Mouse (Mus musculus) intestine, embryonic 15.5 days (tissue): ENCODE results near the gene Mmgt2. TPM values are rescaled to one million over a fixed set of nuclear protein-coding genes. Genes with fewer than 3 reads are reported as not detected.

Source experiments
- ATAC-seq: fragments of 200-750 bp; cut with Nextera tagmentation; 2 replicates; pipeline ENCODE4 v1.8.0; 2017; ENCODE audit warnings: moderate TSS enrichment, moderate library complexity
- H3K27ac ChIP-seq: fragments of 300-500 bp; sonication (generic); 2 replicates; pipeline ENCODE4 v1.5.1; 2015; ENCODE audit warnings: mild to moderate bottlenecking, inconsistent platforms
- H3K27me3 ChIP-seq: fragments of 300-500 bp; sonication (generic); replicated peaks from 2 replicates; pipeline ENCODE4 v1.6.1; 2015; ENCODE audit warnings: inconsistent platforms
- H3K36me3 ChIP-seq: fragments of 300-500 bp; sonication (generic); 2 replicates; pipeline ENCODE4 v1.6.1; 2015; ENCODE audit warnings: inconsistent platforms
- H3K4me1 ChIP-seq: fragments of 300-500 bp; sonication (generic); replicated peaks from 2 replicates; pipeline ENCODE4 v1.6.1; 2015; ENCODE audit warnings: inconsistent platforms
- H3K4me2 ChIP-seq: fragments of 300-500 bp; sonication (generic); replicated peaks from 2 replicates; pipeline ENCODE4 v1.6.1; 2015; ENCODE audit warnings: mild to moderate bottlenecking, inconsistent platforms
- H3K4me3 ChIP-seq: fragments of 300-500 bp; sonication (generic); replicated peaks from 2 replicates; pipeline ENCODE4 v1.5.1; 2015; ENCODE audit warnings: inconsistent platforms
- H3K9ac ChIP-seq: fragments of 300-500 bp; sonication (generic); 2 replicates; pipeline ENCODE4 v1.6.1; 2015; ENCODE audit warnings: inconsistent platforms
- H3K9me3 ChIP-seq: fragments of 300-500 bp; sonication (generic); 2 replicates; pipeline ENCODE4 v1.6.1; 2016; ENCODE audit warnings: inconsistent platforms
- WGBS: fragments of 180-500 bp; shearing (Covaris S2); methylation state at CpG from one replicate; pipeline ENCODE4 v1.1.7; 2015; 5-methylcytosine and 5-hydroxymethylcytosine counted together
- polyA plus RNA-seq: library from polyadenylated mRNA; unstranded; fragments of >200 nt; fragmentation: Nextera tagmentation; extraction: Ambion mirVana; gene quantifications from 2 replicates; pipeline ENCODE4 v1.2.1, GENCODE M21; 2015

The Mmgt2 gene
- polyA plus RNA-seq, 1 experiment from 2014 or later = 71.8 TPM

- 87% methylated on average over 3 of the region's 3 CpGs for WGBS
- Histone ChIP-seq H3K27ac (no peak overlapping the region), H3K9ac (no peak overlapping the region), H3K4me2 (no peak overlapping the region), H3K4me3 (no peak overlapping the region), H3K4me1 (peaks cover 6% of the 10 kb centered on the region; the same call in 1 of the 2 replicates), H3K9me3 (no peaks in the 10 kb centered on the region), H3K36me3 (0 out of 2 replicates have a peak, but pooled peaks cover 6% of the 10 kb centered on the region), H3K27me3 (no peaks in the 10 kb centered on the region)
- no peak for ATAC-seq
Measured at GRCm38 (mm10) chr11:62652080-62652479, 3.6 kb downstream of the Mmgt2 start.

DNA sequence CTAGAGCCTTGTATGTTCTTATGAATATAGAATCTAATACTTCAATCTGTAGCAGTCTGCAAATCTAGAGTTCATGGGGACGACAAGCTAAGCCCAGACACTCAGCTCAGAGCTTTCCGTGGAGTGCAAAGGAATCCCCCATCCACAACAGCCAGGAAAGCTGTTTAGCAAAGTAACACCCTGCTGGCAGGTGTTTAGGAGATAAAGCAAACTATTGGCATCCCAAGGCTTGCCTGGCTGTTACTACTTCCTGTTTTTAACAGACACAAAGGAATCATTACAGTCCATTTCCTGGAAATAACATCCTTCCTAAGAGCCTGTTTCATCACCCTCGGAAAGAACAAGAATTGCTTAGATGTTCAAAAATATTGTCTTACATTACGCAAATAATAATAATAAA, 12.4 kb downstream of the Mmgt2 start:
- no peak overlapping the region for H3K27ac ChIP-seq
- H3K4me3 ChIP-seq = no peak overlapping the region
- H3K4me2 ChIP-seq = no peak overlapping the region
- 0 out of 2 replicates have a peak, but pooled peaks cover 5% of the 10 kb centered on the region for H3K36me3 ChIP-seq
- no peaks in the 10 kb centered on the region for H3K9me3 ChIP-seq
- no peaks in the 10 kb centered on the region for H3K27me3 ChIP-seq
- H3K9ac ChIP-seq = no peak overlapping the region
- 53% methylated on average over 4 of the region's 4 CpGs for WGBS
- ATAC-seq = no peak
- H3K4me1 ChIP-seq = no peaks in the 10 kb centered on the region

GRCm38 (mm10) chr11:62664250-62664649, 15.8 kb downstream of the Mmgt2 start:
- no peaks in the 10 kb centered on the region for H3K4me1 ChIP-seq
- WGBS = 87% methylated on average over 6 of the region's 6 CpGs

DNA sequence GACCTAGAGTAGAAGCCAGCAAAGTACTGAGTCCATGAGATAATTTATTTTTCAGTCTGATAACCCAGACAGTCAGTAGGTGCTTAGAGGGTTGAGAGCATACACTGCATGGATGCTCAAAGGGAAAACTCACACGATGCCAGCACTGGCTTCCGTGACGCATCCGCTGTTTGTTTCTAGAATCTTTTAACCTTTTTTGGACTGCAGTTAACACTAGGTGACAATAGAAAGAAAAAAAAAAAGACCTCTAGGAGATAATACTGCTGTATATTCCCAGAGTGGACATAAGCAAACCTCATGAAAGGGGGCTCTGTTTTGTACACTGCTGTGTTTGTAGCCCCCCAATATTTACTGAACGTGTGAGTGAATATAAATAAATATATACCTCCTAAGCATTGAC, 20.5 kb downstream of the Mmgt2 start:
- Histone ChIP-seq H3K4me1 (no peaks in the 10 kb centered on the region), H3K4me3 (no peak overlapping the region), H3K4me2 (no peak overlapping the region), H3K36me3 (0 out of 2 replicates have a peak, but pooled peaks cover 5% of the 10 kb centered on the region), H3K9ac (no peak overlapping the region), H3K9me3 (no peaks in the 10 kb centered on the region), H3K27ac (no peak overlapping the region), H3K27me3 (no peaks in the 10 kb centered on the region)
- ATAC-seq = no peak
- WGBS = 86% methylated on average over 5 of the region's 5 CpGs

More at GRCm38 (mm10) chr11:62664250-62664649, 15.8 kb downstream of the Mmgt2 start:
- no peak overlapping the region for H3K4me3 ChIP-seq
- no peaks in the 10 kb centered on the region for H3K27me3 ChIP-seq
- H3K9me3 ChIP-seq = no peaks in the 10 kb centered on the region
- no peak overlapping the region for H3K4me2 ChIP-seq
- no peak for ATAC-seq
- H3K9ac ChIP-seq = no peak overlapping the region
- H3K27ac ChIP-seq = no peak overlapping the region
- 0 out of 2 replicates have a peak, but pooled peaks cover 5% of the 10 kb centered on the region for H3K36me3 ChIP-seq

DNA sequence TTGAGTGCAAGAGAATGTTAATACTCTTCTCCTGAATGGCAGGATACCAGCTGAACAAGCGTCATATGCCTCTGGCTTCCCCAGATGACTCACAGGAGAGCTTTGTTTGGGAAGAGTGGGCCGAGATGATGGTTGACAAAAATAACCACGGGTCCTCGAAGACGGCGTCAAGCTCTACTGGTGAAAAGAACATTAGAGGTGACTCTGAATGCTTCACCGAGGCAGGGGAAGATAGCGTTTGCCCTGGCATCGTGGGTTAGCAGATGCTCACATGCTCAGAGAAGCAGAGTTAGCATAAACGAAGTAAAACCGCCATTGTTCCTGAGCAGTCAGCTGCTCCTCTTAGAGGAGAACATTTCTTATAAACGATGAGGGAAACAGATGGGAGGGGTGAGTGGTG, 21.0 kb downstream of the Mmgt2 start:
- H3K36me3 ChIP-seq = 0 out of 2 replicates have a peak, but pooled peaks cover 5% of the 10 kb centered on the region
- 57% methylated on average over 12 of the region's 12 CpGs for WGBS

DNA sequence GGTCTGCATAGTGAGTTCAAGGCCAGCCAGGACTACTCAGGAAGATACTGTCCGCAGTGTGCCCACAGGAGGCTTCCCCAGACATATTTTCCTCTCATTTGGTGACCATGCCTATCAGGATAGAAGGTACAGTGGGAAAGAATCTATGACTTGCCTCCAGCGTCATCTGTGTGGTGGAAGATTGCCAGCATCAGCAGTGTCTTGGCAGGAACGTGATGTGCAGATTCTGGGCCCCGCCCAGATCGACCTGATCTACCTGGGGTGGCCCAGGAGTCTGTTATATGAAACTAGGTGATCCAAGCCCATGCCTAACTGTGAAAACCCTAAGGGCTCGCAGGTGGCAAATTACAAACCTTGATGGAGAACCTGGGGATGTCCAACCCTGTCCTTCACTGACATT, 21.5 kb downstream of the Mmgt2 start:
- H3K27ac ChIP-seq = no peak overlapping the region
- no peak overlapping the region for H3K4me3 ChIP-seq
- whole genome bisulfite sequencing = 72% methylated on average over 6 of the region's 6 CpGs
- no peaks in the 10 kb centered on the region for H3K9me3 ChIP-seq
- ATAC-seq = no peak
- no peaks in the 10 kb centered on the region for H3K4me1 ChIP-seq
- H3K36me3 ChIP-seq = 0 out of 2 replicates have a peak, but pooled peaks cover 1% of the 10 kb centered on the region
- H3K9ac ChIP-seq = no peak overlapping the region
- no peak overlapping the region for H3K4me2 ChIP-seq
- no peaks in the 10 kb centered on the region for H3K27me3 ChIP-seq

More for the DNA sequence above, 21.0 kb downstream of the Mmgt2 start:
- no peak overlapping the region for H3K4me3 ChIP-seq
- no peak for ATAC-seq
- no peak overlapping the region for H3K27ac ChIP-seq
- H3K9me3 ChIP-seq = no peaks in the 10 kb centered on the region
- no peaks in the 10 kb centered on the region for H3K27me3 ChIP-seq
- no peaks in the 10 kb centered on the region for H3K4me1 ChIP-seq
- no peak overlapping the region for H3K9ac ChIP-seq
- no peak overlapping the region for H3K4me2 ChIP-seq

GRCm38 (mm10) chr11:62675480-62676289, 27.2 kb downstream of the Mmgt2 start:
- no peaks in the 10 kb centered on the region for H3K27me3 ChIP-seq
- H3K4me3 ChIP-seq = peak overlapping the region; percentile 26; the same call in 1 of the 2 replicates
- H3K9ac ChIP-seq = peak overlapping the region; percentile 18; the same call in 1 of the 2 replicates
- H3K4me1 ChIP-seq = no peaks in the 10 kb centered on the region
- H3K27ac ChIP-seq = no peak overlapping the region
- peak; percentile 92 for ATAC-seq
- 20% methylated on average over 17 of the region's 17 CpGs for WGBS
- peak overlapping the region; percentile 53 for H3K4me2 ChIP-seq
- H3K9me3 ChIP-seq = no peaks in the 10 kb centered on the region
- H3K36me3 ChIP-seq = no peaks in the 10 kb centered on the region

- no peaks in the 10 kb centered on the region for H3K36me3 ChIP-seq
- H3K27me3 ChIP-seq = no peaks in the 10 kb centered on the region
- no peak overlapping the region for H3K27ac ChIP-seq
- no peaks in the 10 kb centered on the region for H3K4me1 ChIP-seq
- H3K4me3 ChIP-seq = no peak overlapping the region
- no peaks in the 10 kb centered on the region for H3K9me3 ChIP-seq
- 87% methylated on average over 4 of the region's 4 CpGs for WGBS
- no peak overlapping the region for H3K9ac ChIP-seq
- 0 out of 2 replicates have a peak, but pooled peaks have one; percentile 17 for ATAC-seq
- no peak overlapping the region for H3K4me2 ChIP-seq
Measured at GRCm38 (mm10) chr11:62676290-62676596, 27.8 kb downstream of the Mmgt2 start.

GRCm38 (mm10) chr11:62678778-62679354, 30.4 kb downstream of the Mmgt2 start:
- no peak overlapping the region for H3K27ac ChIP-seq
- 66% methylated on average over 7 of the region's 7 CpGs for WGBS
- no peaks in the 10 kb centered on the region for H3K9me3 ChIP-seq
- H3K27me3 ChIP-seq = no peaks in the 10 kb centered on the region
- ATAC-seq = no peak
- no peaks in the 10 kb centered on the region for H3K4me1 ChIP-seq
- H3K9ac ChIP-seq = no peak overlapping the region
- no peak overlapping the region for H3K4me2 ChIP-seq
- H3K4me3 ChIP-seq = no peak overlapping the region
- H3K36me3 ChIP-seq = no peaks in the 10 kb centered on the region

GRCm38 (mm10) chr11:62679954-62680353, 31.5 kb downstream of the Mmgt2 start:
- H3K9me3 ChIP-seq = no peaks in the 10 kb centered on the region
- no peak overlapping the region for H3K4me2 ChIP-seq
- H3K4me1 ChIP-seq = no peaks in the 10 kb centered on the region
- H3K27me3 ChIP-seq = no peaks in the 10 kb centered on the region
- H3K9ac ChIP-seq = no peak overlapping the region
- H3K4me3 ChIP-seq = no peak overlapping the region
- H3K36me3 ChIP-seq = no peaks in the 10 kb centered on the region
- H3K27ac ChIP-seq = no peak overlapping the region
- no peak for ATAC-seq
- WGBS = 78% methylated on average over 4 of the region's 4 CpGs

GRCm38 (mm10) chr11:62691592-62691991, 43.1 kb downstream of the Mmgt2 start:
- no peaks in the 10 kb centered on the region for H3K9me3 ChIP-seq
- 0 out of 2 replicates have a peak, but pooled peaks have one; percentile 55 for ATAC-seq
- H3K36me3 ChIP-seq = no peaks in the 10 kb centered on the region
- H3K27ac ChIP-seq = no peak overlapping the region
- H3K4me2 ChIP-seq = no peak overlapping the region
- no peak overlapping the region for H3K4me3 ChIP-seq
- H3K4me1 ChIP-seq = no peaks in the 10 kb centered on the region
- 81% methylated on average over 3 of the region's 3 CpGs for WGBS
- H3K9ac ChIP-seq = no peak overlapping the region
- no peaks in the 10 kb centered on the region for H3K27me3 ChIP-seq

DNA sequence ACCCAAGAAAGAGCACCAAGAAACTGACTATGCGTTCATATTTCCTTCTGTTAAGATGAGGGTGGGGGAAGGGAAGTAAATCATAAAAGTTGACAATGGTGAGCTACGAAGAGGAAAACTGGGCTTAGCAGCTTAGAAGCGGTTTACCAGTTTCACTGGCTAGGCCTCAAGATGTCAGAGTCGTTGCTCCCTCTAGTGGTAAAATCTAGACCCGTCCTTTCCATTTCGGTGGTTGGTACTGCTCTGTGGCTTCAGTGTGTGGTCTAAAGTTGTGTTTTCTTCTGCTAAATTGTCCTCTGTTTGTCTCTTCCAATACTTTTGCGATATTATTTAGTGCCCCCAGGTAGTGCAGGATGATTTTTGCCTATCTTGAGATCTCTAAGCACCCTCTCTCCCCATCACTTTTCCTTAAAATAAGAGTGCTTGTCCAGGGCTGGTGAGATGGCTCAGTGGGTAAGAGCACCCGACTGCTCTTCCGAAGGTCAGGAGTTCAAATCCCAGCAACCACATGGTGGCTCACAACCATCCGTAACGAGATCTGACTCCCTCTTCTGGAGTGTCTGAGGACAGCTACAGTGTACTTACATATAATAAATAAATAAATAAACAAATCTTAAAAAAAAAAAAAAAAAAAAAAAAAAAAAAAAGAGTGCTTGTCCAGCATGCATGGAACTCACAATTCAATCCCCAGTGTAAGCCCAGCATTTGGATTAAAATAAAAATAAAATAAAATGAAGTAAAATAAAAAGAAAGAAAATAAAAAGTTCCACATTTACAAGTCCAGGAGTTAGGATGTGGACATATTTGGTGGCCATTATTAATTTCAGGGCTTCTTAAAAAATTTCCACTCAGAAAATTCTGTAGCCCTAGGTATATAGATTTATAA, 45.1 kb downstream of the Mmgt2 start:
- H3K4me2 ChIP-seq = no peak overlapping the region
- H3K4me3 ChIP-seq = no peak overlapping the region
- no peaks in the 10 kb centered on the region for H3K36me3 ChIP-seq
- no peaks in the 10 kb centered on the region for H3K4me1 ChIP-seq
- H3K9me3 ChIP-seq = no peaks in the 10 kb centered on the region
- peak; percentile 84 for ATAC-seq
- WGBS = 21% methylated on average over 11 of the region's 11 CpGs
- H3K27me3 ChIP-seq = no peaks in the 10 kb centered on the region
- no peak overlapping the region for H3K9ac ChIP-seq
- H3K27ac ChIP-seq = no peak overlapping the region
